Comparison of ENCODE assay signal across 16 mouse cellular contexts in genomic region chr2:31876446-31876845, GRCm38 (mm10). TPM values are rescaled to one million over a fixed set of nuclear protein-coding genes. Genes with fewer than 3 reads are reported as not detected.
A peak's percentile ranks its signal among the peaks of the same experiment; 100 is the strongest.
DNase-seq lines count a peak whose midpoint lies in the region; ATAC-seq and TF ChIP-seq lines count a peak whose summit lies in the region.
"Had no signal": no experiment of that assay in that cellular context is flagged by ENCODE, and none has a peak within 500 bp of the region (broad histone marks: within the 10 kb centered on the region; RNA-seq: fewer than 3 reads in every experiment).

No protein-coding gene starts in this region.

- H3K27me3 ChIP-seq in midbrain, embryonic 12.5 days: peaks cover 32% of the 10 kb centered on the region

- H3K9me3 ChIP-seq in midbrain, embryonic 12.5 days: 0 out of 2 replicates have a peak, but pooled peaks cover 6% of the 10 kb centered on the region
- H3K9me3 ChIP-seq: hindbrain, embryonic 13.5 days; liver, embryonic 12.5 days; stomach, embryonic 15.5 days had no signal

- no peaks in the 10 kb centered on the region for H3K36me3 ChIP-seq in midbrain, embryonic 12.5 days
- H3K36me3 ChIP-seq: hindbrain, embryonic 13.5 days; liver, embryonic 12.5 days; stomach, embryonic 15.5 days had no signal

- peaks cover 21% of the 10 kb centered on the region; the same call in 1 of the 2 replicates for H3K4me1 ChIP-seq in midbrain, embryonic 12.5 days
- H3K4me1 ChIP-seq: liver, embryonic 12.5 days; stomach, embryonic 15.5 days had no signal

- peak overlapping the region; percentile 8; the same call in 1 of the 2 replicates for H3K4me2 ChIP-seq in midbrain, embryonic 12.5 days (replicated peaks)
- H3K4me2 ChIP-seq: hindbrain, embryonic 13.5 days; liver, embryonic 12.5 days; stomach, embryonic 15.5 days had no signal

- WGBS in midbrain, embryonic 12.5 days: 14% methylated on average over 12 of the region's 12 CpGs

- no peak for TF ChIP-seq CTCF in left cerebral cortex, adult 2 months (IDR thresholded peaks at IDR 0.05)

- H3K4me3 ChIP-seq in left cerebral cortex, adult 2 months: no peak overlapping the region
- H3K4me3 ChIP-seq in midbrain, embryonic 12.5 days: no peak overlapping the region
- H3K4me3 ChIP-seq: gastrocnemius, adult 2 months; hindbrain, embryonic 13.5 days; liver, embryonic 12.5 days; stomach, embryonic 15.5 days had no signal

- intact Hi-C loops in left cerebral cortex, adult 2 months (cut with DNase I): no loop called here
- intact Hi-C loops in left cerebral cortex, postnatal 36 days (cut with DNase I): no loop called here

- no peak for ATAC-seq in midbrain, embryonic 12.5 days (ENCODE audit: low FRiP score, low read depth)
- ATAC-seq: liver, embryonic 12.5 days; lung, postnatal 0 days had no signal

- no peak overlapping the region for H3K27ac ChIP-seq in left cerebral cortex, adult 2 months
- 0 out of 2 replicates have a peak overlapping the region, but pooled peaks have one; percentile 36 for H3K27ac ChIP-seq in midbrain, embryonic 12.5 days (replicated peaks)
- H3K27ac ChIP-seq: gastrocnemius, adult 2 months; hindbrain, embryonic 13.5 days; liver, embryonic 12.5 days; stomach, embryonic 15.5 days had no signal

- H3K9ac ChIP-seq in midbrain, embryonic 12.5 days (replicated peaks): no peak overlapping the region
- H3K9ac ChIP-seq: hindbrain, embryonic 13.5 days; liver, embryonic 12.5 days; stomach, embryonic 15.5 days had no signal

- peak; percentile 28 to 43 for DNase-seq in frontal cortex, postnatal 36 days (ENCODE audit: low spot score in 2 of 2)
- DNase-seq in frontal cortex, postnatal 10 days (ENCODE audit: low spot score in 2 of 2): no peak
- peak; percentile 25 to 29 for DNase-seq in left cerebral cortex, adult 2 months (ENCODE audit: extremely low spot score in 1 of 2, low spot score in 2 of 2)
- no peak for DNase-seq in left cerebral cortex, postnatal 36 days (ENCODE audit: low spot score in 2 of 2)
- peak; percentile 72 for DNase-seq in brain, adult 2 months (ENCODE audit: low read depth, low spot score)
- no peak for DNase-seq in thymus, adult 18-20 months
- no peak for DNase-seq in lung, postnatal 14 days
- DNase-seq: adrenal gland, adult 8-10 months; cerebellum, postnatal 36 days; gastrocnemius, adult 2 months had no signal

RNA-seq across cellular contexts. Expression of gene Lamc3, which starts 10.6 kb away (rescaled TPM):
- total RNA-seq in left cerebral cortex, adult 2 months (2021): 1 to 10 TPM; 6.9 to 8.8 TPM
- total RNA-seq in left cerebral cortex, postnatal 36 days (2021): 1 to 10 TPM; 6.8 to 9.6 TPM
- 13.5 and 14.5 TPM in 2 replicates for polyA plus RNA-seq in midbrain, embryonic 12.5 days (2016; fragmentation: Nextera tagmentation; extraction: Ambion mirVana)
- total RNA-seq: CH12.LX had no signal

RNA-seq across cellular contexts. Expression of gene Fibcd1, which starts 30.6 kb away (rescaled TPM):
- total RNA-seq in left cerebral cortex, adult 2 months (2021): 10 to 100 TPM in 1 of 2 experiments, 1 to 10 TPM in 1; 7.9 to 11.4 TPM
- total RNA-seq in left cerebral cortex, postnatal 36 days (2021): 1 to 10 TPM; 8.4 to 8.7 TPM
- 5.3 and 6.9 TPM in 2 replicates for polyA plus RNA-seq in midbrain, embryonic 12.5 days (2016; fragmentation: Nextera tagmentation; extraction: Ambion mirVana)
- total RNA-seq: gastrocnemius, adult 2 months had no signal
- polyA plus RNA-seq: liver, embryonic 12.5 days had no signal

Comparison
In these comparisons a context has a peak if more than half of its experiments do, and no peak if none do; other contexts are left out.
1. DNase-seq: peak in frontal cortex, postnatal 36 days (2 of 2), left cerebral cortex, adult 2 months (2 of 2) and brain, adult 2 months (single experiment); none in frontal cortex, postnatal 10 days (0 of 2), left cerebral cortex, postnatal 36 days (0 of 2), thymus, adult 18-20 months (0 of 2) and lung, postnatal 14 days (single experiment).